Mouse (Mus musculus) right cerebral cortex, postnatal 25 days (tissue): ENCODE results near the gene Ubac2.

Source experiments
- DNase-seq: peaks from one replicate; pipeline ENCODE4 v3.0.0; 2022

The Ubac2 gene

GRCm38 (mm10) chr14:121927451-121927850 lies 49.0 kb downstream of the Ubac2 start:
- DNase-seq: no peak

GRCm38 (mm10) chr14:121928375-121929137 lies 50.1 kb downstream of the Ubac2 start:
- DNase-seq: peak; percentile 29

DNA sequence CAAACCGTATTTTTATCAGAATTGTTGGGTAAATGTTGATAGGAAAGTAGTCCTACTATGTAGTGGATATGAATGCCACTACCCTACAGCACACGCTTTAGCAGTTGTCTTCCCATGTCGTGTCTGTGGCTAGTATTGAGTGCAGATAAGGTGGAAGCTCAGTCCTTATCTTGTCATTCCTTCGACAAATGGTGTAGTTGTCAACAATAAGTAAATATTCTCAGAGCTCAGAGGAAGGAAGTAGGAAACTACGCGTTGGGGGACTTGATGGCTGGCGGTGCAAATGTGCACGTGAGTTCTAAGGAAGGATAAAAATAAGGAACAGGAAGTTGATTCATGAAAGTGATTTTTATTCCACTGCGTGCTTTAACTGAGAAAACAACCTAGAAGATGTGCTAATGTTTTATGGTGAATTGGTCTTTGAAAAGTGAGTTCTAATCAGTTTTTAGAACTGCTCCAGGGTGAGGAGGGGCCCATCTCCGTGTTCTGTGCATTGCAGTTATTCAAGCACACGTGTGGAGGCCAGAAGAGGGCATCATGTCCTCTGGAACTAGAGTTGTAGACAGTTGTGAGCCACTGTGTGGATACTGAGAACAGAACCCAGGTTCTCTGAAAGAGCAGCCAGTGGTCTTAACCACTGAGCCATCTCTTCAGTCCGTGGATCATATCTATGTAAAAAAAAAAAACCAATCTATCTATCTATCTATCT lies 51.0 kb downstream of the Ubac2 start:
- no peak for DNase-seq

- DNase-seq: no peak
These were observed 52.4 kb downstream of the Ubac2 start for GRCm38 (mm10) chr14:121930731-121931383.

DNA sequence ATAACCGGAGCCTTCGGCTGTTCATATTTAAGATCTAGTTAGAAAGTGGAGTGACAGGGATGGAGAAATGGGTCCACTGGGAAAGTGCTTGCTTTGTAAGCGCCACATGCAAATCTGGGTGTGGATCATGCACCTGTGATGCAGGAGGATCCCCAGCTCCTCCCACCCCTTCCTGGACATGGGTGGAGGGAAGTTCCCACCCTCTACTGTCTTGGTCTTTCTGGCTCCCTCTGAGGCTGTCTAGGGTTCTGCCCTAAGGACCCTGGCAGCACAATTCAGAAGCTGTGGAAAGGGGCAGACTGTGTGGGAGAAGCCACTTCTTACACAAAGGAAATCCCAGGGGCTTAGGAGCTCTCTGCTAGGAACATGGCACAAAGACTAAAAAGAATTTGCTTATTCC lies 53.2 kb downstream of the Ubac2 start:
- DNase-seq: no peak

DNA sequence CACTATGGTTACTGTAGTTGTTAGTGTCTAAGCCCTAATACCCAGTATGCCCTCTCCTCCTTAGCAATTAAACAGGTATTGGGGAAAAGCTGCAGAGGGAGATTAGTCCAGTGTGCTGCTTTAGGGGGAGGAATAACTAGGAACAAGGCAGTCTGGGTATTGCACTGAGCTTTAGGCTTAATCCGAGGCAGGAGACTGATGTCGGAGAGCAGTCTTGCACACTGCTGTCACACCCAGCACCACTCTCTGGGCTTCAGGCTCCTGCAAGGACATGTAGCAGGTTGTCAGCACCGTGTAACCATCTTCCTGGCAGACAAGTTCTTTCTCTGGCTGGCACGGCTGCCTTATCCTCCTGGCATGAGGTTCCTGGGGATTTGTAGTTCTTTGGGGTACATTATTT lies 53.8 kb downstream of the Ubac2 start:
- DNase-seq: no peak

DNA sequence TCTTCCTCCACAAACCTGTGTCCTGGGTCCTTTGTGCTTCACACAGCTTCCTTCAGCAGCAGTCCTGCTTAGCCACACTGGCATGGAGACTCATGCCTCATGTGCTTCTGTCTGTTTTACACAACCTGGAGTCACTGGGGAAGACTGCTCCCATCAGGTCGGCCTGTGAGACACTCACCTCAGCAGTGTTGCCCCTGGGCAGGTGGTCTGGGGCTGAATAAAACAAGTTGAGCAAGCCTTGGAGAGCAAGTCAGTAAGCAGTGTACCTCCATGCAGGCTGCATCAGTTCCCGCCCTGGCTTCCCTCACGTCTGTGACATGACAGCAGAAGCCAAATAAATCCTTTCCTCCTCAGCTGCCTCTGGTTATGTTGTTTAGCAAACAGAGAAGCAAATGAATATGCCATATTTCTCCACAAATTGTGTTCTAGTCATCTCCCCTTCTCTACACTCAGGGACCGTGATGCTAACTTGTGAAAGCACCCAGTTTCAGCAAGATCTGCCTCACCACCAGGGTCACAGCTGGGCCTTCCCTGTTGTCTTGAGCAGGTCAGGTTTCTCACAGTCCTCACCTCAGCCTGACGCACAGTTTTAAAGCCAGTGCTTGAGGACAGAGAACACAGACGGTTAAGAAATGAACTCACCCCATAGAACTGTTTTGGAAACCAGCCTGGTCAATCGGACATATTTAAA lies 55.6 kb downstream of the Ubac2 start:
- no peak for DNase-seq

- no peak for DNase-seq
These were observed 56.2 kb downstream of the Ubac2 start for GRCm38 (mm10) chr14:121934597-121934946.

DNA sequence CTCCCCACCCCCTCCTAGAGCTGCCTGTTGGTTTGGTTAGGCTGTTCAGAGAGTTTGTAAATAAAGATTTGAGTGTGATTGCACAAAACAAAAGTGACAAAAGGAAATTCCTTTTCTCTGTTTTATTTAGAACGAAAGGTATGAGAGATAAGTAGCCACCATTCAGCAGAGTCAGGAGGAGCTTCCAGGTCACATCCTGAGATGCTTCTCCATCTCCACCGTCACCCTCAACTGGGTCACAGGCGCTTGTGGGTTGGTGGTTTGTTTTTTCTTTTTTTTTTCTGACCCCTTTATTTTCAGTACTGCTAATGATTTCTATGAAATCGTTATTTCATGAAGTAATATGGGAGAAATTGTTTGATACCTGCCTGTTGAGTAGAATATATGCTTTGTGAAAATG lies 57.9 kb downstream of the Ubac2 start:
- no peak for DNase-seq

- DNase-seq: no peak
These were observed 58.4 kb downstream of the Ubac2 start for GRCm38 (mm10) chr14:121936856-121937255.

DNA sequence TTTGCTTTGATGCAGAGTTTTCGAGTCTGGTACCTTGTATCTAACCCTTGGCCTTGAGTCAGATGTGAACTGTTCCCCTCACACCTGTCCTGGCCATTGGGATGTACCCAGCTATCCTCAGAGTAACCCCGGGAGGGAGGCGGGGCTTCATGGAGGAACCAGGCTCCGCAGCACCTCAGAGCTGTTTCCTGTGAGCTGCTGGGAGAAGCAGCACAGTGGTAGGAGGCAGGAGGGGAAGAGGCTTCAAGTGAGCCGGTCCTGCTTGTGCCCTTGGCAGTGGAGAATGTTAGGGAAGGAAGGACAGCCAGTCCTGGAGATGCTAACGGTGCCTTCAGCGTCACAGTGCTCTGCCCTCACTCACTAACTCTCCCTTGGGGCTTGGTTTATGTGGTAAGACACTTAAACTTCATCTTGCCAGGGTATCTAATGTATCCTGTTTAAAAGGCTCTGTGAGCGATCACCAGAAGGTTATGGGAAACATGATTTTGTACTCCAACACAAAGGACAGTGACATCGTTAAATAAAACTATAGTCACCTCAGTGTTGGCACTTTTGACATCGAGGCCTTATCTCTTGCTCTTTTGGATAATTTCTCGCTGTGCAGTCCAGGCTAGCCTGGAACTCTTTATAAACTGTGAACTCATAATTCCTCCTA lies 59.3 kb downstream of the Ubac2 start:
- DNase-seq: no peak

DNA sequence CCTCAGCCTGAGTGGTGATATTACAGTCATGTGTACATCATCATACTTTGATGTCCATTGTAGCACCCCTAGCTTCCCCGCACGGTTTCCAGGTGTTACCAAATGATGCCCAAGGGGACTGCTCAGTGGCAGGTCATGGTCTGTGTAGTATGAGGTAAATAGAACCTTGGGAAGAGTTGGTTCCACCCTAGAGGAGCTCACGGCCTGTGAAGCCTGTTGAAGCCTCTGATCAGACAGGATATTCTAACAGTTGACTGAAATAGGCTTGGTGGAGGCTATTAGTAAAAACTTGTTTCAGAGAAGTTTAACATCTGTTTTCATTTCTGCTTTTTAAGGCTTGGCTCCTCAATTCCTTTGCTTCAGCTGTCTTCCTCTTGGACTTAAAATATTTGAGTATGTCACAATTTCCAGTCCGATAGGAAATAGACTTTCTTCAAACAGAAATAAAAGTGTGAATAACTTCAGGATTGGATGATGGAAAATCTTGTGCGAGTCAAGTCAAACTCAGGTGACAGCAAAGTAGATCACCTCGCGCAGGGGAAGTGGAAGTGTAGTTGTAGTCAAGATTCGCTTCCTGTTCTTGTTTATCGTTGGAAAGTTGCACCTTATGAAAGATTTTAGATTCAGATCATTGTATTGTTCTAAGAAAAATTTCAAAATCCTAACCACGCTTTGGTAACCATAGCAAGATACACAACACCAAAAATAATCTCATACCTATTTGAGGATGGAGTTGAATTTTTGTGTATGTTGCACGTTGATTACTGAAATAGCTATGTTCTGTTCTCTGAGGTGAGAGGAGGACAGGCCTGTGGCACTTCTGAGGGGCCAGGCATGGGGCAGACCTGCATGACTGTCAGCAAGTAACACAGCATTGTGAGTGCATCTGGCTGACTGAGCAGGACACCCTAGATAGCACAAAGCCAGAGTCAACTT lies 60.1 kb downstream of the Ubac2 start:
- no peak for DNase-seq

- DNase-seq: no peak
These were observed 61.2 kb downstream of the Ubac2 start for GRCm38 (mm10) chr14:121939582-121939981.

- no peak for DNase-seq
These were observed 67.7 kb downstream of the Ubac2 start for GRCm38 (mm10) chr14:121946131-121946530.

- no peak for DNase-seq
These were observed 68.3 kb downstream of the Ubac2 start for GRCm38 (mm10) chr14:121946728-121947127.

- no peak for DNase-seq
These were observed 68.9 kb downstream of the Ubac2 start for GRCm38 (mm10) chr14:121947201-121947760.

DNA sequence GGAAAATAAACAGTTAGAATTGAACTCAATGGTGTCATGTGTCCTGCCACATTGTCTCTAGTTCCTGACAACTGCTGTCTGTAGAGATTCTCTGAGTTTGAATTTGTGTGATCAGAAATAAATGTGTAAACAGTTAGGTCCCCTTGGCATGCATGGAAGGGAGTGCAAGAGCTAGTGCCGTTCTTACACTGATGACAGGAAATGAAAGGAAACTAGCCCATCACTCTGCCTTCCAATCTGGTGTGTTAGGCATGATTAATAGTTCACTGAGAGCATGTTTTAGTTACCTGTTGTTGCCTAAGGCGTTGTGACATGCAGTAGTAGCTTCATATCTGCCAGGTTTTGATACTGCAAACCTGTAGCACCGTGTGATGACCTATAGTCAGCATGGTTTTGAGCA lies 69.5 kb downstream of the Ubac2 start:
- no peak for DNase-seq

- no peak for DNase-seq
These were observed 71.0 kb downstream of the Ubac2 start for GRCm38 (mm10) chr14:121949436-121949835.

GRCm38 (mm10) chr14:121949897-121950296 lies 71.5 kb downstream of the Ubac2 start:
- no peak for DNase-seq

GRCm38 (mm10) chr14:121951399-121952045 lies 73.1 kb downstream of the Ubac2 start:
- DNase-seq: no peak

GRCm38 (mm10) chr14:121952046-121952400 lies 73.6 kb downstream of the Ubac2 start:
- DNase-seq: no peak
